Mouse (Mus musculus): ENCODE measurements around the gene Spata17. TPM values are rescaled to one million over a fixed set of nuclear protein-coding genes. Genes with fewer than 3 reads are reported as not detected.
A peak's percentile ranks its signal among the peaks of the same experiment; 100 is the strongest.

Spata17 gene
- polyA plus RNA-seq, 1 experiment: not detected

DNA sequence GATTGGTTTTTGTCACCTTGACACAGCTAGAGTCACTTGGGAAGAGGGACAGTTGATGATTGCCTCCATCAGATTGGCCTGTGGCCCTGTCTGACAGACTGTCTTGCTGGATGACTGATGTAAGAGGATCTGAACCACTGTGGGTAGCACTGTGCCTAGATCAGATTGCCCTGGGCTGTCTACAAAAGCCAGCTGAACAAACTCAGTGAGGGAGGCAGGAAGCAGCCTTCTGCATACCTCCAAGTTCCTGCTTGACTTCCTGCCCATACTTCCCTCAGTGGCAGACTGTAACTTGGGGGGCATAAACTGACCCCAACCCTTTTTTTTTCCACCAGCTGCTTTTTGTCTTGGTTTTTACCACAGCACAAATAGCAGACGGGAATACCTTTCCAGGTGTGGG lies 199.6 kb downstream of the Spata17 start:
- TF ChIP-seq GATA1 (IDR thresholded peaks at IDR 0.05; ENCODE audit: borderline replicate concordance, low read length): no peak
- TF ChIP-seq FLI1 (IDR thresholded peaks at IDR 0.05; ENCODE audit: low read length): no peak
- Histone ChIP-seq H3K36me3 (replicated peaks; ENCODE audit: low read length) (no peaks in the 10 kb centered on the region), H3K4me3 (replicated peaks) (no peak overlapping the region), H3K4me1 (no peaks in the 10 kb centered on the region), H3K9me3 (peaks cover 65% of the 10 kb centered on the region), H3K27me3 (replicated peaks) (no peaks in the 10 kb centered on the region)

DNA sequence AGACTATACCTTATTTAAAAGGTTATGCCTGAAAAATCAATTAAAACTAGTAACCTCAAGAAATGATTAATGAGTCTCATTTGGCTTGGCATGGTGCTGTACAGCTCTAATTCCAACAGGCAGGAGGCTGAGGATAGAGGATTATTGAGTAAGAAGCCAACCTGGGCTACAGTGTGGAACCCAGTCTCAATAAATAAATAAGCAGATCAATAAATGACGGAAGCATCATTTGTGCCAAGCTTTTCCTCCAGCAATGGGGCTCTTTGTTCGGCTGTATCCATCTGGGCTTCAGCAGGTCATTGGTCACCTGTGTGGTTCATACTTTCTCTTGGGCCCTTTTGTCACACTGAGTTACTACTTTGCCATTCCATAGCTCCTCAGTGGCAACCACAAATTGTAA lies 201.1 kb downstream of the Spata17 start:
- Histone ChIP-seq H3K27me3 (replicated peaks) (no peaks in the 10 kb centered on the region), H3K4me3 (replicated peaks) (no peak overlapping the region), H3K4me1 (no peaks in the 10 kb centered on the region), H3K36me3 (replicated peaks; ENCODE audit: low read length) (no peaks in the 10 kb centered on the region), H3K9me3 (peaks cover 69% of the 10 kb centered on the region)
- no peak for TF ChIP-seq GATA1 (IDR thresholded peaks at IDR 0.05; ENCODE audit: borderline replicate concordance, low read length)
- TF ChIP-seq FLI1 (IDR thresholded peaks at IDR 0.05; ENCODE audit: low read length): no peak

- TF ChIP-seq GATA1 (IDR thresholded peaks at IDR 0.05; ENCODE audit: borderline replicate concordance, low read length): no peak
- TF ChIP-seq FLI1 (IDR thresholded peaks at IDR 0.05; ENCODE audit: low read length): no peak
- H3K36me3 ChIP-seq (replicated peaks; ENCODE audit: low read length): no peaks in the 10 kb centered on the region
- peaks cover 73% of the 10 kb centered on the region for H3K9me3 ChIP-seq
- no peaks in the 10 kb centered on the region for H3K27me3 ChIP-seq (replicated peaks)
- no peaks in the 10 kb centered on the region for H3K4me1 ChIP-seq
- peak overlapping the region; percentile 38 for H3K4me3 ChIP-seq (replicated peaks)
Observed at GRCm38 (mm10) chr1:187011601-187012000, 203.7 kb downstream of the Spata17 start.

GRCm38 (mm10) chr1:187010071-187010470 lies 205.2 kb downstream of the Spata17 start:
- Histone ChIP-seq H3K36me3 (replicated peaks; ENCODE audit: low read length) (no peaks in the 10 kb centered on the region), H3K9me3 (peaks cover 80% of the 10 kb centered on the region), H3K27me3 (replicated peaks) (no peaks in the 10 kb centered on the region), H3K4me3 (replicated peaks) (no peak overlapping the region), H3K4me1 (no peaks in the 10 kb centered on the region)
- TF ChIP-seq GATA1 (IDR thresholded peaks at IDR 0.05; ENCODE audit: borderline replicate concordance, low read length): no peak

GRCm38 (mm10) chr1:187008236-187008635 lies 207.0 kb downstream of the Spata17 start:
- no peaks in the 10 kb centered on the region for H3K4me1 ChIP-seq
- no peaks in the 10 kb centered on the region for H3K27me3 ChIP-seq (replicated peaks)
- TF ChIP-seq GATA1 (IDR thresholded peaks at IDR 0.05; ENCODE audit: borderline replicate concordance, low read length) (no peak), FLI1 (IDR thresholded peaks at IDR 0.05; ENCODE audit: low read length) (no peak)
- H3K36me3 ChIP-seq (replicated peaks; ENCODE audit: low read length): no peaks in the 10 kb centered on the region
- peaks cover 90% of the 10 kb centered on the region for H3K9me3 ChIP-seq
- no peak overlapping the region for H3K4me3 ChIP-seq (replicated peaks)

DNA sequence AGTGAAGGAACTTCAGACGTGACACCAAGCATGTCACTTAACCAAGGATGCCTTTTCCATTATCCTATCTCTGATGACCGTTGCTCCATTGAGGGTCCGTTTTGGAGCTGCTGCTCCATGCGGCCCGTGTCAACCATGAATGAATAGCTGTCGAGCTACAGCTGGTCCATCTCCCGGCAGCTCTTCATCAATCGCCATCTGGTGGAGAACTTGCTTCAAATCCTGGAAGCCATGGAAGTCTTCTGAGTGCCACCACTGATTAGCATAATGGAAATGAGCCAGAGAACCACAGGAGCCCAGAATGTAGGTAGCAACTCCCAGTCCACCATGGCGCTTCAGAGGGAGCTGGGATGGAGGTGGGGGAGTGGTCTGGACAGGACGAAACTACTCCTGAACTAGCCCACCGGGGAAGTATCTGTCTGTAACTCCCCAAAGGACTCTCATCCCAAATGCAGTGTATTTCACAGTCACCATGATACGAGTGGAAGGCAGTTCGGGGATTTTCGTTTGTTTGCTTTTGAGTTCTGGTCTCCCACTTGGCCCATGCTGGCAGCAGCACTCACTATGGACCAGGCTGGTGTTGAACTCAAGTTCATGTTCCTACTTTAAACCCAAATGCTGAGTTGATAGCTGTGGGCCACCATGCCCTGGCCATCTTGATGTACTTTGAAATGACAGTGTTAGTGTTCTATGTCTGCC lies 208.9 kb downstream of the Spata17 start:
- no peaks in the 10 kb centered on the region for H3K4me1 ChIP-seq
- no peaks in the 10 kb centered on the region for H3K36me3 ChIP-seq (replicated peaks; ENCODE audit: low read length)
- TF ChIP-seq GATA1 (IDR thresholded peaks at IDR 0.05; ENCODE audit: borderline replicate concordance, low read length) (no peak), FLI1 (IDR thresholded peaks at IDR 0.05; ENCODE audit: low read length) (no peak)
- peaks cover 85% of the 10 kb centered on the region for H3K9me3 ChIP-seq
- no peak overlapping the region for H3K4me3 ChIP-seq (replicated peaks)
- H3K27me3 ChIP-seq (replicated peaks): no peaks in the 10 kb centered on the region

DNA sequence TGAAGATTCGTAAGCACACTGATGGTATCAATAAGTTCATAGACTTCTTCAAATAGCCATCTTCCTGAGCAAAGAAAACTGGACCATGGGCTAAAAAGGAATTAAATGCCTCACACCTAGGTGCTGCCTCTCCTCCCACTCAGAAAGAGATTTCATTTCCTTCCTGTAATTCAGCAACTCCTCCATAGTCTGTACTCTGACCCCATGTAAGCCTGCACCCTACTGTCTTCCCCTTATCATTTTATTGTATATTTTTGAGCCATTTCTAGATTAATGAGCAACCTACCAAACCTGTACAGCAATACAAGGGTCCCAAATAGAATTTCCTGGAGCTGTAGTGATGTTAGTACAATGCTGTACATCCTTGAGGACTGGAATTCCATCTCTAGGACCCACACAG lies 211.0 kb downstream of the Spata17 start:
- Histone ChIP-seq H3K4me1 (no peaks in the 10 kb centered on the region), H3K36me3 (replicated peaks; ENCODE audit: low read length) (no peaks in the 10 kb centered on the region), H3K27me3 (replicated peaks) (no peaks in the 10 kb centered on the region), H3K9me3 (peaks cover 86% of the 10 kb centered on the region), H3K4me3 (replicated peaks) (no peak overlapping the region)
- TF ChIP-seq FLI1 (IDR thresholded peaks at IDR 0.05; ENCODE audit: low read length) (no peak), GATA1 (IDR thresholded peaks at IDR 0.05; ENCODE audit: borderline replicate concordance, low read length) (no peak)

- Histone ChIP-seq H3K36me3 (replicated peaks; ENCODE audit: low read length) (no peaks in the 10 kb centered on the region), H3K27me3 (replicated peaks) (no peaks in the 10 kb centered on the region), H3K4me1 (no peaks in the 10 kb centered on the region), H3K9me3 (peaks cover 82% of the 10 kb centered on the region), H3K4me3 (replicated peaks) (peak overlapping the region; percentile 44)
- no peak for TF ChIP-seq GATA1 (IDR thresholded peaks at IDR 0.05; ENCODE audit: borderline replicate concordance, low read length)
- TF ChIP-seq FLI1 (IDR thresholded peaks at IDR 0.05; ENCODE audit: low read length): no peak
Observed at GRCm38 (mm10) chr1:187003441-187003861, 211.8 kb downstream of the Spata17 start.

- Histone ChIP-seq H3K9me3 (peaks cover 56% of the 10 kb centered on the region), H3K36me3 (replicated peaks; ENCODE audit: low read length) (no peaks in the 10 kb centered on the region), H3K4me1 (no peaks in the 10 kb centered on the region), H3K27me3 (replicated peaks) (no peaks in the 10 kb centered on the region), H3K4me3 (replicated peaks) (no peak overlapping the region)
- no peak for TF ChIP-seq GATA1 (IDR thresholded peaks at IDR 0.05; ENCODE audit: borderline replicate concordance, low read length)
- no peak for TF ChIP-seq FLI1 (IDR thresholded peaks at IDR 0.05; ENCODE audit: low read length)
Observed at GRCm38 (mm10) chr1:186997596-186998304, 217.5 kb downstream of the Spata17 start.

Other genes with a start within 250 kb of the Spata17 start
- not detected in 2 replicates for gene D1Pas1, start 248.0 kb downstream of the Spata17 start, polyA plus RNA-seq (2012; ENCODE audit: insufficient read depth, low replicate concordance)
- gene Gpatch2, start within 50 bp of the Spata17 start, polyA plus RNA-seq (2012; ENCODE audit: insufficient read depth, low replicate concordance): 1.0 and 5.5 TPM in 2 replicates

Measured in megakaryocyte, embryonic 14.5 days (primary cell).